Mouse (Mus musculus) adipocyte (in vitro differentiated cells): ENCODE measurements at regions not wholly inside any gene's neighbourhood (a gene's known extent, or its start where the extent isn't known, plus 50 kb on each side); places are given as distances from the start of the nearest gene placed in this dataset.

ENCODE experiments used
- DNase-seq: peaks from one replicate; pipeline ENCODE4 v3.0.0-alpha.2; 2016; ENCODE audit warnings: low spot score

DNA sequence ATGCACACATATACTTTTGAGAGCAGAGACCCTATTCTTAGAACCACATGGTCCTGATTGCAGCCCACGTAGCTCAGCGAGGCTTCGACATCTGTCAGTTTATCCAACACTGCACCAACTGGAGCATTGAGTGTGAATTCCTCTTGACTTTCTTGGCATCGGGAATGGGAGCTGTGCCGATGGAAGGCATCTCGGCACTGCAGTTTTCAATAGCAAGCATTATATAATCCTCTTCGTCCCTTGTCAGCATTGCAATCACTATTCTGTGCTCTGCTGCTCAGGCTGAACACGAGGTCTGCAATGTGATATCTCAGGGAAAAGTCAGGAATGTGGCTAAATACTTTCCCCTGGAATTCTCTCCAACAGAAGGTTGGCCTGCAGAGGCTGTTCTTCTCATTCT lies 224.6 kb downstream of the Lnpk start:
- no peak for DNase-seq

DNA sequence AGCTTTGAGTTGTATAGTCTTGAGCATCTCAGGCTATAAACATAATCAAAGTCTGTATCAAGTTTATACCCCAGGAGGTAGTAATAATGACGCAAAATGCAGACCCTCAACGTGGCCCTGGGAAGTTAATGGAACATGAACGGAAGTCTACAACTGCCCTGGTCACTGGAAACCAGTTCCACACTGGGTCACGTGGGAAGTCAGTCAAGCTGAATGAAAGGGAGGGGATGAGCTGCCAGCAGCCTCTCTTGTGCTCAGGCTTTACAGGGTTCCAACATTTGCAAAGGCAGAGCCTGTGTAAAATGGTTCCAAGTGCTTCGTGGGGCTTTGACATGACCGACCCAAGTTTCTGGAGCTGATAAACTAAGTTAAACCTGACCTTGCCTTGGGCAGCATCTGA lies 229.4 kb downstream of the Lnpk start:
- no peak for DNase-seq

DNA sequence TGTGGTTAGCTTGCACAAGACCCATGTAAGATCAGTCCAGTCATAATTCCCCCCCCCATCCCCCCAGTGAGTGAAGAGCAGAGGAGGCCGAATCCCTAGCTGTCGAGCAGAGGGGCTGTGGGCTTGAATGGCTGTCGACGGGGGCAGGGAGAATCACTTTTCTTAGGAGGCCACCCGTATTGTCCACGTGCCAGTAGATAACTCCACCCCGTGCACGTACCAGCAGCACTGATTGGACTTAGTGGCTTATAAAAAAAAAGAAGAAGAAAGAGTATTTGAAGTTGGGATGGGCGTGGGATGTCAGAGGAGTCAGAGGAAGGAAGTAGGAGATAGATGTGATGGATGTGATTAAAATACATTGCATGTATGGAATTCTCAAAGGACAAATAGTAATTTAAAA lies 272.9 kb downstream of the Lnpk start:
- DNase-seq = no peak

DNA sequence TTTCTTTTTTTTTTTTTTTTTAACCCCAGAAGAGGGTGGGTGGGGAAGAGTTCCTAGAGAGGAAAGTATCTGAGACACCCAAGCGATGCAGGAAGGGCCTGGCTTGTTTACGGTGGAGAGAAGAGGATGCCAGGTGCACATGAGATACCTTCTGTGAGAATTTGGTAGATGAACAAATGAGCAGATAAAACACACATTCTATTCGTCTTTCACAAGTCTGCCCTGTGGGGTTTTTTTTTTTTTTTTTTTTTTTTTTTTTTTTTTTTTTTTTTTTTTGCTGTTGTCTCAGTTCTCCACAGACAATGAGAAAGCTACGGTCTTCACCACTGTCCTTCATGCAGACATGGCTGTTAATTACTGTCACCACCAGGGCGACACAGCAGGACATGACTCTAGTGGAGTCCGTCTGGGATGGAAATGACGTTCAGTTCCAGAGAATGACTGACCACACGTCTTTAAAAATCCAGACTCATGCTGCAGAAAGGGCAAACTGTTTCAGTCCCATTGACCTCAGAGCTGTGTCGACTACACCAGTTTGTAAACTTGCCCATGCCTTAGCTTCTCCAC lies 278.3 kb downstream of the Lnpk start:
- no peak for DNase-seq

DNA sequence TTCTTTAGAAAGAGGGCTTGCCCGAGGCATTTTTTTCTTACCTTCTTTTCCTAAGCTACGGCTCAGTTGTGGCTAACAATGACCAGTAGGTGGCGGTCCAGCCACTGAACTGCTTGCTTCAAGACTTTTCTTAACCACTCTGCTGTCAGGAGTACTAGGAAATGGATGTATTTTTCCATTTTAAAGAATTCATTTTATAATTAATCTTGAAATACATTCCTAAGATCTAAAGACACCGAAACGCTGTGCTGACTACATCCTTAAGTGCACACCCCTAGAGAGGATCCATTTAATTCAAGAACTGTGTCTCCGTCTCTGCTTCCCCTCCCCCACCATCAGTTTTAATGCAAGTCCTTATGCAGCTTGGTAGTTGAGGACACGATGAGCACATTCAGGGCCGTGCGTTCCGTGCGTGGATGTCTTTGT lies 278.9 kb downstream of the Lnpk start:
- peak; percentile 77 for DNase-seq

DNA sequence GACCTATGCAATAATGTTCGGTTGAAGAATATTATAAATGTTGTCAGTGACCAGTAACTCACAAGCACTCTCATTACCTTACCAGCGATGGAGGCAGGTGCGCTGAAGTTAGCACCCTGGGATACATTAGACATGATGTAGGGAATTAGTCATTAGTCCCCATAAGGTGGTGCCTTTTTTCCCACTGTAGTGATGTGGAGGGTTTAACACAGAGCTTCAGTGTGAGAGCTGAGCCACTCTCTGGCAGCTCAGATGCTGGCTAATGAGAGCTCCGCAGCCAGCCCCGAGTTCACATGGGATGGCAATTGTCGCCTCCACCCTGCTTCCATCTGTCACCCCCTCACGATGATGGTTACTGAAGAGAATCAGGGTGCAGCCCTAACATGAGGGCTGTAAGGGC lies 286.6 kb downstream of the Lnpk start:
- DNase-seq = no peak

DNA sequence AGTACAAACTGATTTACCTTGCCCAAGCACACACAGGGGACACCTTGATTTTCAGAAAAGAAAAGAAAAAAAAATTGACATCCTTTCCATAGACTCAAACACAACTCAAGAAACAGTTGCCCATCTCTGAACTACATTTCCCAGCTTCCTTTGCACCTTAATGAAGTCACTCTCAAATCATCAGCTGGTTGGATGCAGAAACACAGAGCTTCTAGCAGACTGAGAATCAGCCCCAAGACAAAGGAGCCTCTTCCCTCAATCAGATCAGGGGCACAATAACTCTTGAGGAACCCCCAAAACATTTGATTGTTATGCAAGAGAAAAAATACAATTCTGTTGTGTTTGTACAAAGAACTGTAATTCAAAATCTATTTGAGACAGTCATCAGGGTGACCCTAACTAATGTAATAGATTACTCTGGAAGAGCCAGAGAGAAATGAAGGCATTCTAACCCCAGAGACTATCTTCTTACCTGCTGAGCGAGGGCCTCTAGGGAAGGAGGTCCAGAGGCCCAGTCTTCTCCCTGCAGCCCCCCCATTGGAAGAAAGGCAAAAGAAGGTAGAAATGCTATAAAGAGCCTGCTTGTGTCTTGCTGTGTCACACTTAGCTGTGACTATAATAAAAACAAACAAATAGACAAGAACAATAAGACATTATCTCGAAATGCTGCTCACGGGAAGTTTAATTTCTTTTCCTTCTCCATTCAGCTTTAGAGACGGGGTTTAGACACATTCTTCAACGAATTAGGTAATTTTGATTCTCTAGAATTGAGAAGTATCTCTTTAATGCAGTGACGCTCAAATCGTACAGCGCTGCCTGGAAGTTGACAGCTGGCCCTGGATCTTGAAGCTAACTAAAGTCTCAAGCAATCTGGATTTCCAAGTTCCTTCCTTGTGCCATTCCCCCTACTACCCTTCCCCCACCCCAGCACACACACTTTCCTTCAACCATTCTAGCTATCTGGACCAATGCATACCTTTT lies 287.5 kb downstream of the Lnpk start:
- DNase-seq = no peak

DNA sequence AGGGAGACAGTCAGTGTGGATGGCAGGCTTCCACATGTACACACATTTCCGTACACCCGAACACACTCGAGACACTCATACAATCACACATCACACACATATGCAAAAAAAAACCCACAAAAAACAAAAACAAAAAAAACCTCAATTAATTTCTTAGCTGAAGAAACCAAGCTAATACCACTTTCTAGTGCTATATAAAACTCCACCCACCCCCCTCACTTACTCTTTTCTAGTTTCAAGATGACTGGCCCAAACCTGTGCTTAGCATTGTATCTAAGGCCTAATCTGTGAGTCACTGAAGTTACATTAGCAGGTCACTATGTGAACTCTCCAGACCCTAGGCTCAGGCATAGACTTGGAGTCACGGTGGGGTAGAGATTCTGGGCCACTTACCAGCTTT lies 293.6 kb downstream of the Lnpk start:
- no peak for DNase-seq

DNA sequence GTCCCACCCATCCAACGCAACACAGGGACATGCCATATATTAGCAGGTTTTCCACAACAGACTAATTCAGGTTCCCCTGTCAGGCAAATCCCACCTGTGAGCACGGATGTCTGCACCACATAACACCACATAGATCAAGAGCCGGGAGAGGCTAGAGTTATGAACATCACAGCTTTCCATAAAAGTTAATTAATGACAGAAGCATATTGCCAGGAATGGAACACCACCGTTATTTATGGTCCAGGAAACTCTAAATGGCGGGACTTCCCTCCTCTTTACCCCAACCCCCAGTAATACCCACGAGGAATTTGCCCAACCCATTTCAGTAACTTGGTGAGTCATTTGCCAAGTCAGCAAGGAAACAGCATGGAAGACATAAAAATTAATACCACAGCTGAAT lies 314.3 kb downstream of the Lnpk start:
- no peak for DNase-seq

DNA sequence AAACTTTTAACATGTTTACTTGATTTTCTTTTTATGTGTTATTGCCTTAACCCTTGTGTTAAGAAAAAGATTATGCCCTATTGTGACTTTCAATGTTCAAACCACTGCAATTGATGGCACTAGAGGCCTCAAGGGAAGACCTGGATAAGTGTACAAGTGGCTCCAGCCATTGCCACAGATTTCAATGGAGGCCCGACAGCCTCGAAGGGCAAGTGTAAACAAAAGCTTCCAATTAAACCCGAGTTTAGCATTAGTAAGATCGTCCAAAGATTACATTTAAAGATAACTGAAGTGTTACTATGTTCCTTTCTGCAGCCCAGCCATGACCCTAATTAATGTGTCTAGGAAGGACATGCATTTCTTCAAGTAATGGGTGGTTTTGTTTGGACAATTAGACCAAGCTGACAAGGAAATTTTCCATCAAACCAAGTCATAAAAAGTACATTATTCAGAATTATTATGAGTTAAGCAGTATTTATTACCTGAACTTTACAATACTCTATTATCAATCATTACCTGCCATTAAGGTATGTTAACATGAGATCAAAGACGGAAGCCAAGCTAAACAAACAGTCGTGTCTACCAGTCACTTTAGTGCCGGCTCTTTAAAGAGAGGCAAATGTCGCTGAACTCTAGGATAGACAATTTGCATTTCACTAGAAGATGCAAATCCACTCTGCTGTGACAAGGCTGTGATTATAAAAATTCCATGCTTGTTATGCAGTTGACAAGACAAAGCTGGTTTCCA lies 322.0 kb downstream of the Lnpk start:
- no peak for DNase-seq

DNA sequence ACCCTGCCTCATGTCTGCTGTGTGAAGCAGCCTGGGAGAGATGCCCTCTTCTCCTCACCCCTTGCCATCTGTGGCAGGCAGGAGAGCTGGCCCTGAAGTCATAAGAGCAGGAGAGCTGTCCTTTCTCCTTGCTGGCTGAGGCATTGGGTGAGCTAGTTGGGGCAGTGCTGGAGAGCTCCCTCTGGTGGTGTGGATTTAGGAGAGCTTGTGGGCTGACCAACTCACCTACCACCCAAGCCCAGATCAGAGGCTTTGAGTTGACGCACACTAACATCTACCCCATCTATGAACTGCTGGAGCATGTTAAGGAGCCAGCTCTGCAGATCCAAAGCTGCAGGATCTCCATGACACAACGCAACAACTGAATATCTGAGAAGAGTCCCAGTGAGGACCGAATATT lies 331.7 kb downstream of the Lnpk start:
- DNase-seq = no peak

DNA sequence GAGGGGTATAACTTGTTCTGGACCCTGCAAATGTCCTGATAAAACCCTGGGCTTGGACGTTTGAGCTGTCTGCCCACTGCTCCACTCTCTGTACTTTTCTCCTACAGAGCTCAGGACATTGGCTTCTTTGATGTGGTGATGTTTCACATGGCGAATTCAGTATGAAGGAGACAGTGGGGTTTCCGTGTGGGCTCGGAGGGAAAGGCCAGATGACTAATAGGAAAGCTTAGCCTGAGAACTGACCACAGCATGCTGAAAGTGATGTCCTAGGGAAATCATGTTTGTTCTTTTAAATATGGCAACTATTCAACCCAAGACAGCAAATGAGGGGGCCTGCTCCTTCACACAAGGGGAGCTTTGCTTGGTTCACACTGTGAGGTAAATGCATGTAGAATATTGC lies 332.6 kb downstream of the Lnpk start:
- DNase-seq = no peak

DNA sequence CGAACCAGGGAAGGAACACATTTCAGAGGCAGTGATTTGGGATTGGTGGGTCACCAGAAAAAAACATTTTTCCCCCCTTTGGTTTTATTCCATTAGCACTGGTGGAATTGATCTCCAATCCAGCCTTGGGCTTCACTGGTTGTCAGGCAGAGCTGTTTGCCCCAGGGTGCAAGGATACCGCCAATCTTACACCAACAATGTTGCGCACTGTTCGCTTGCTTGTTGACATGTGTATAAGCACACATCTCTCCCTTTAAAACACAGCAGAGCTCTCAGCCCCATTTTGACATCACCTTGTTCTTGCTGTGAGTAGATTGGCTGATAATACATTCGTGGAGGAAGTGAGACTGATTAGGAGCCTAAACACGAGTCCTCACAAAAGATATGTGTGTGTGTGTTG lies 333.1 kb upstream of the Atp5g3 start:
- no peak for DNase-seq

DNA sequence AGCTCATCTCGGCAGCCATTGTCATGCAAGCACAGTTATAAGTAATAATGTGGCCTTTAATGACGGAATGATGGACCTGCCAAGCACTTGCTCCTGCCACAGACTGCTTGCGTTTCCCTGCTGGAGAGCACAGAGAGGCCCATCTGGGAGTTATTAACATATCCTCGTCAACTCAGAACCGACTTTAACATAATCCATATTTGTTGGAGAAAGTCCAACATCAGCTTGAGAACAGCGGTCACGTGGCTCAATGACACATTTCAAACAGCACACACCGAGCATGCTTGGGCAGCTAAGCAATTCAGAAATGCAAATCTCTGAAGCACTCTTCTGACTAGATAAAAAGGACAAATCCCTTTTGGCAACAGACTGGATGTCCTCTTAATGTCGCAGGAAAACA lies 332.7 kb upstream of the Atp5g3 start:
- DNase-seq = no peak

DNA sequence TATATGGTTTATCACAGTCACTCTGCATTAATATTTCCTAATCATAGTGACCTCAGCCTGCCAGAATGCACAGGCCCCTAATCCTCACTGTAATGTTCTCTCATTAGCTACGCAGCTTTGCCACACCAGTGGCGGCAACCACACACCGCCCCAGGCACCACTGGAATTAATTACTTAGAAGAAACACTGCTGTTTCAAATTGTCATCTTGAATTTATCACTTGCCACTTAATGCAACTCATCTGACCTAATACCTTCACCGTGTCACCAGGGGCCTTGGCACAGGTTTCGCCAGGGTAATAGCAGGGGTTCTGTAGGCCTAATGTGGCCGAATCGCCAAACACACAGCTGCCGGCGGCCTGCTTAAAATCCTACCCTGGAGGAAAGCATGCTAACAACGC lies 328.5 kb upstream of the Atp5g3 start:
- DNase-seq = no peak

DNA sequence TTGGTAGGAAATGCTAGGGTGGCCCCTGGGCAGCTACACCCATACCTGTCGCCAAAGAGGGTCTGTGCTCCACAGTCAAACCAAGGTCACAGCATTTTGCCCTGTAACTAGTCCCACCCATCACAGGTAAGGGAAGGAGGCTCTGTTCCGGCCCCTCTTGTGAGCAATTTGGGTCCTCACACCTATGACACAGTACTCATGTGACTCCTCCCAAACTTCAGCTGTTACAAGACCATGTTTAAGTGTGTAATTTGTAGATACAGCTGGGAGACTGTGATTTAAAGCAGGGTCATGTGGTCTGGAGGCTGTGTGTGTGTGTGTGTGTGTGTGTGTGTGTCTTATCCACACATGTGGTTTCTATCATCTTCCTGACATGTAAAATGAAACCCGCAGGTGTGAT lies 306.3 kb upstream of the Atp5g3 start:
- no peak for DNase-seq

DNA sequence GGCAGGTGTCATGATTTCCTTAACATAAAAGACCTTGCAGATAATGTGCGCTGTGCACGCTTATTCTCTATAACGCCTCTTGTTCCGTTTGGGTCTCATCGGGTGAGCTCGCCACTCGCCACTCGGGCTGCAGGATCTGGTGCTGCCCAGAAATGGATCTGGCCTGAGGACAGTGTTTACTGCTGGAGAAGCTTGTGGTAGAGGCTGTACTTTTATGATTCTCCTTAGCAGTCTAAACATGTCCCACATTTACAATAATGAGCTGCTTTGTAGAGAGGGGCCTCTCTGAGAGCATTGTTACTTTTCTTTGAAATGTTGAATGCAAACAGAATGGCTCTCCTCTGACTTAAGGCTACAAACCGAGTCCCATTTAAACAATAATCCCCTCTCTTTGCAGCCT lies 299.1 kb upstream of the Atp5g3 start:
- no peak for DNase-seq

DNA sequence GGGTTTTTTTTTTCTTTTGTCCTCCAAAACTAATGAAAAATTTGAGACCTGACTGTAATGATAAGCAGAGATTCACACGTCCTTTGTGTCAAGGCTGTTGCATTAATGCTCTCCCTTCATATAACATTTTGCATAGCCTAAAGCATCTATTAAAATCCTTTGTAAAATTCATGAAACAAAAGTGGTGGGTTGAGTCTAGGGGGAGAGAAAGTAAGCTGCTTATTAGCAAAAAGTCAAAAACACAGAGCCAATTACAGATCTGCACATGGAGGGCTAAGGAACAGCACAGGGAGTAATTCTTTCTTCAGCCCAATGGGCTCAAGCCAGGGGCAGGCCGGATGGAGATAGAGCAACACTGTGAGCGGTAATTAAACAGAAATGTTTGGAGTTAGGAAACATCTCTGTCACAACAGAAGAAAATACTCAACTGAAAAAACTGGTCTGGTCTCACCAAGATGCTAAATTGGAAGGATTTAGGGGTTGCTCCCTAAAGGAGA lies 298.3 kb upstream of the Atp5g3 start:
- DNase-seq = no peak

DNA sequence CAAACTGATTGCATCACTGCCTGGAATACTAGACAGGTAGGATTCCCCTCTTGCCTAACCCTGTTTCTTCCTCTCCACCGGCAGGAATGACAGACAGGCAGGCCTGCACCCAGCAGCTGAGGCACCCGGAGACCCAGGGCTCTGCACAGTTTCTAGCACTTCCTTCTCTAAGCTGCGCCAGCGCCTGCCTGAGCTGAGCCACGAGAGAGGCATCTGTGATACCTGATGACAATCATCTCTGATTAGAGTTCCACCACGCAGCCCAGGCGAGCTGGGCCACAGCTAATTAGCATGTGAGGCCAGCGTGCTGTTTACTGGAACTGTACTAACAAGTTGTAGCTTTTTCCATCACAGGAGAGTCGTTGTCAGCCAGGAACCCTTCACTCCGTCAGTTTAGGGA lies 296.3 kb upstream of the Atp5g3 start:
- no peak for DNase-seq

DNA sequence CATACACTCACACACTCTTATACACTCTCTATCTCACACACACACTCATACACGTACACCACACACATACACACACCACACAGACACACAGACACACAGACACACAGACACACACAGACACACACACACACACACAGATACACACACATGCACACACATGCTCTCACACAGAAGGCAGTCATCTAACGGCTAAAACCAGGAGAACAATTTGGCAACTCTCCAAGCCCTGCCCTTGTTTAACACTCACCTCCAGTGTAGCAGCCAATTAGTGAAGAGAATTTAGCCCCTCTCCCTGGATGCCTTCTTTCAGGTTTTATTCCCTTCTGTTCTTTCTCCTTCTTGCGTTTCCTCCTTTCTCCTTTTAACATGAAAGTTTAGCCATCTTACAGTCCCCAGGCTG lies 291.6 kb upstream of the Atp5g3 start:
- DNase-seq = no peak

DNA sequence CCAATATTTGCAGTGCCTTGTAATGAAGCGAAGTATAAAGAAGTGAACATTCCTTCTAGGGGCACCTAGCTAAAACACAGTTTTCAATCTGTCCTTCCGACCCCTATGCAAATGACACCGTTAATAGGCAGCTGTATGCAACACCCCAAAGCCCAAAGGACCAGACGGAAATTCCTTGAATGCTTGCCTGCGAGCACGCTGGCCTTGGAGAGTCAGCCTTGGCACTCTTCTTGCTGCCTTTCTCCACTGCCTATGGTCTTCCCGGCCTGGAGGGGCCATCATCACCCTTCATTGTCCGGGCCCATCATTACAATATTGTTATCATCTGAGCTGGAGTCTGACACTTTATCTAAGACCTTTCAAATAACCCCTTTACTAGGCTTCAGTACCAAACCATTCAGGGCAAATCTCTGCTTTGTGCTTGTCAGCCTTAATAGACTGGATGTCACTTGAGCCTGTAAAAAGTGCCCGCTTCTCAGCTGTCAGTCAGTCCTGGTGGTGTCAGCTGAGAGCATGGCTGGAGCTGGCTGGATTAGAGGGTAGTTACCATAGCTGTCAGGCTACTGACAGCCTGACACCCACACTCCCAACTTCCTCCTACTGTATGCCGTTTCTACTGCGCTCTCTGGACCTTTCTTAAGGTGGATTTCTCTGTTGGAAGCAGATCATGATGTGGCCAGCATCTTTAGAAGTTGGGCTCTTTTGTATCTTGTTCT lies 290.6 kb upstream of the Atp5g3 start:
- no peak for DNase-seq

DNA sequence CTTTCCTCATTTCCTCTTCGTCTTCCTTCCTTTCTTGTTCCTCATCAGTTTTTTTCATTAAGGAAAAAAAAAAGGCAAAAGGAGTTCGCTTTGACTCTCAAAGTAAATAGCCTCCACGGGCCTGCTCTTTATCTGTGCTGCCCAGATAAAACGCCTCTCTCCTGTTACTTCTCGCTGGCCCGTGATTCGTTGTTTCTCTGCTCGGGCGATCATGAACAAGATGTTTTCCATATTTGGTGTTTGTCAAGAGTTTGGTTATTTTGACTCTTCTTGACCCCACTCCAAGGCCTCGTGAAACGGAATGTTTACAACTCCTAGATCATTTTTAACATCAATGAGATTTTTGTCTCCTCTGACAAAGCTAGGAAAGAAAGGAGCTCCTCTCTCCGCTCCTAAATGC lies 288.4 kb upstream of the Atp5g3 start:
- no peak for DNase-seq
